Mouse (Mus musculus): ENCODE measurements around the gene Spint3.

DNA sequence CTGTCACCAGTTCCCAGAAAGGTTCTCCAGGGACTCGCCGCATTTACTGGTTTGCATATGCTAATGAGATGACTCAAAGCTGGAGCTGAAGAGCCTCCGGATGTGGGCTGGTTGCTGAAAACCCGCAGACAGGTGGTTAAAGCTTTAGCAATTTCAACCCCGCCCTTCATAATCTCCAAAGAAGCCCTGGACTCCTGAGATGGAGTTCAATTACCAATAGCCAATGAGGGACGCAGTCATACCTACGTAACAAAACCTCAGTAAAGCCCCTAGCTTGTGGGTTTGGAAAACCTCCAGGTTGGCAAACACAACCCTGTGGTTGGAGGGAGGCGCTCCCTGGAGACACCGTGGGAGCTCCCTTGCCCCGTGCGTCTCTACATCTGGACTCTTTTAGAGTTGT lies 51.4 kb downstream of the Spint3 start:
- TF ChIP-seq CTCF (conservative IDR thresholded peaks at IDR 0.05 in 1 of 2, IDR thresholded peaks at IDR 0.05 in 1 of 2; ENCODE audit: low read depth in 2 of 2, low read length in 2 of 2): no peak
- no peak for TF ChIP-seq MXI1 (IDR thresholded peaks at IDR 0.05; ENCODE audit: low read depth, low read length)
- TF ChIP-seq CHD2 (IDR thresholded peaks at IDR 0.05; ENCODE audit: low read length): peak; percentile 82
- no peak for TF ChIP-seq TBP (conservative IDR thresholded peaks at IDR 0.05; ENCODE audit: low read depth, low read length)

Measured in CH12.LX (cell line).